Mouse (Mus musculus) liver, embryonic 14.5 days (tissue): ENCODE results near the gene Kdm5b. TPM values are rescaled to one million over a fixed set of nuclear protein-coding genes. Genes with fewer than 3 reads are reported as not detected.

Experiments used
- ATAC-seq: fragments of 200-750 bp; cut with Nextera tagmentation; 2 replicates; pipeline ENCODE4 v1.8.0; 2017; ENCODE audit warnings: moderate number of reproducible peaks, mild to moderate bottlenecking, moderate library complexity; ENCODE audit not compliant: insufficient read depth
- DNase-seq, 3 experiments: peaks; one replicate each; pipeline ENCODE4 v3.0.0-alpha.2; 2012 to 2013; ENCODE audit warnings: low read depth in 3 of 3, low spot score in 3 of 3
- H3K27ac ChIP-seq: fragments of 300-500 bp; sonication (generic); 2 replicates; pipeline ENCODE4 v1.5.1; 2014; ENCODE audit warnings: moderate library complexity, mild to moderate bottlenecking, control low read depth, inconsistent platforms
- H3K27me3 ChIP-seq: fragments of 300-500 bp; sonication (generic); 2 replicates; pipeline ENCODE4 v1.6.1; 2014; ENCODE audit warnings: mild to moderate bottlenecking, low read length, moderate library complexity; ENCODE audit not compliant: control insufficient read depth, insufficient read depth
- H3K36me3 ChIP-seq: fragments of 300-500 bp; sonication (generic); replicated peaks from 2 replicates; pipeline ENCODE4 v1.6.1; 2014; ENCODE audit warnings: low read depth; ENCODE audit not compliant: control insufficient read depth, insufficient read depth
- H3K4me1 ChIP-seq, 2 experiments: fragments of 200-500 bp in 1 of 2; fragments of 300-500 bp in 1 of 2; sonication (generic) in 1 of 2; replicated peaks; 2 replicates each; pipeline ENCODE4 v1.6.1; 2012 to 2014; ENCODE audit warnings: antibody characterized with exemption in 1 of 2, inconsistent platforms in 1 of 2, low read length in 1 of 2; ENCODE audit not compliant: control insufficient read depth in 2 of 2, insufficient read depth in 2 of 2
- H3K4me2 ChIP-seq: fragments of 300-500 bp; sonication (generic); 2 replicates; pipeline ENCODE4 v1.6.1; 2014; ENCODE audit warnings: low read depth, mild to moderate bottlenecking, control low read depth, moderate library complexity
- H3K4me3 ChIP-seq, 2 experiments: fragments of 200-500 bp in 1 of 2; fragments of 300-500 bp in 1 of 2; sonication (generic) in 1 of 2; 2 replicates each; pipeline ENCODE4 v1.5.1; 2012 to 2014; ENCODE audit warnings: low read depth in 2 of 2, low read length in 2 of 2, mild to moderate bottlenecking in 2 of 2, control low read depth in 1 of 2, inconsistent platforms in 1 of 2, moderate library complexity in 1 of 2; ENCODE audit not compliant: insufficient read depth in 1 of 2
- H3K9ac ChIP-seq: fragments of 300-500 bp; sonication (generic); replicated peaks from 2 replicates; pipeline ENCODE4 v1.6.1; 2014; ENCODE audit warnings: mild to moderate bottlenecking, control low read depth, moderate library complexity
- H3K9me3 ChIP-seq: fragments of 300-500 bp; sonication (generic); 2 replicates; pipeline ENCODE4 v1.6.1; 2016; ENCODE audit warnings: low read length, mixed read lengths; ENCODE audit not compliant: control insufficient read depth
- CTCF ChIP-seq: IDR thresholded peaks from 2 replicates; pipeline ENCODE4 v1.5.1; 2016; ENCODE audit warnings: antibody characterized with exemption, low read depth, control low read depth
- EP300 ChIP-seq: IDR thresholded peaks from 2 replicates; pipeline ENCODE4 v1.6.1; 2016; ENCODE audit warnings: antibody characterized with exemption, low read depth
- WGBS: fragments of 180-500 bp; shearing (Covaris S2); extraction: QIAGEN DNeasy Blood & Tissue Kit; methylation state at CpG from one replicate; pipeline ENCODE4 v1.1.7; 2014; ENCODE audit not compliant: insufficient replicate concordance; 5-methylcytosine and 5-hydroxymethylcytosine counted together
- polyA plus RNA-seq, 2 experiments: library from polyadenylated mRNA; depleted of rRNA in 1 of 2; stranded (reverse) in 1 of 2; unstranded in 1 of 2; fragments of >200 nt; fragmentation: Nextera tagmentation in 1 of 2; extraction: Ambion mirVana in 1 of 2; gene quantifications; 2 replicates each; pipeline versions ENCODE4 v1.2.1 to v1.2.3; 2012 to 2014

Kdm5b gene
- polyA plus RNA-seq, 2 experiments: 1.8 to 4.2 TPM

DNA sequence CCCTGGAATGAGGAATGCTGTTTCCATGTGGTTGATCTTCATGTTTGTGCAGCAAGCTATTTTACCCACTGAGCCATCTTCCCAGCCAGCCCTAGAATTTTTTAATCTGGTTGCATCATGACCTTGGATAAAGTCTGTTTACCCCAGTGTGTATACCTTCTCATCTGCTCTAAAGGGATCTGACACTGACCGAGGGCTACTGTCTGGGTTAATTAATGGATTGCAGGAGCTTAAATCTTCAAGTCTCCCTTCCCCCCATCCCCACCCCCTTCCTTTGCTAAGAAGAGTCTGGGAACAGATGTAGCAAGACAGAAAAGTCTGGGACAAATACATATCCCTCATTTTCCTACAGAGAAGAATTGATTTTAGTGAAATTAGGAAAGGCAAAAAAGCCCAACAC lies 7.5 kb downstream of the Kdm5b start:
- no peaks in the 10 kb centered on the region for H3K9me3 ChIP-seq
- H3K27me3 ChIP-seq: no peaks in the 10 kb centered on the region
- no peak overlapping the region for H3K4me2 ChIP-seq
- ATAC-seq: no peak
- H3K9ac ChIP-seq: no peak overlapping the region
- no peak overlapping the region for H3K4me3 ChIP-seq
- H3K4me1 ChIP-seq: peaks cover under 1 to 2% of the 10 kb centered on the region in 2 experiments; a peak in 2 of 4 replicates
- no peak for DNase-seq
- no peaks in the 10 kb centered on the region for H3K36me3 ChIP-seq
- no peak for TF ChIP-seq EP300
- no peak for TF ChIP-seq CTCF
- 59% methylated on average over 1 of the region's 1 CpGs for WGBS
- H3K27ac ChIP-seq: no peak overlapping the region

GRCm38 (mm10) chr1:134570171-134570570 lies 10.2 kb downstream of the Kdm5b start:
- H3K4me1 ChIP-seq: peaks cover 8 to 10% of the 10 kb centered on the region in 2 experiments

DNA sequence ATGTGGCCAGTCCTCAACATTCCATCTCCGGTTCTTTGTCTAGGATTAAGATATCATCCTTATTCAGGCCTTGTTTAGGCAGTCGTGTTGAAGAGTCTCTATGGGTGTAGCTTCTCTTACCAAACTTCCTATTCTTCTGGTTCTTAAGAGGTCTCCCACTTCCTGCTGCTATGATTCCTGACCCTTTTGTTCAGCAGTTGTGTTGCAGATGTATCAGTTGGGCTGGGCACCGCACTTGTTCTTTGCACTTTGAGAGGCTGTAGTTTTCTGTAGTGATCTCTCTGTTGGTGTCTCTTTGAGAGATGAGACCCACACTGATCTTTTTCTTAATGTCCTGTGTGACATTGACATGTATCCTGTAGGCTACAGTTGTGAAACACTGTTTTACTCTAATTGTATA lies 10.7 kb downstream of the Kdm5b start:
- H3K4me3 ChIP-seq: no peak overlapping the region
- TF ChIP-seq EP300 (no peak), CTCF (no peak)
- no peaks in the 10 kb centered on the region for H3K36me3 ChIP-seq
- no peaks in the 10 kb centered on the region for H3K9me3 ChIP-seq
- DNase-seq: no peak
- no peak overlapping the region for H3K4me2 ChIP-seq
- H3K4me1 ChIP-seq: peaks cover 8 to 10% of the 10 kb centered on the region in 2 experiments
- H3K9ac ChIP-seq: no peak overlapping the region
- 54% methylated on average over 3 of the region's 3 CpGs for WGBS
- ATAC-seq: no peak
- no peak overlapping the region for H3K27ac ChIP-seq
- no peaks in the 10 kb centered on the region for H3K27me3 ChIP-seq

More at GRCm38 (mm10) chr1:134570171-134570570, 10.2 kb downstream of the Kdm5b start:
- no peak for TF ChIP-seq CTCF
- no peak for TF ChIP-seq EP300
- no peak overlapping the region for H3K4me2 ChIP-seq
- H3K27ac ChIP-seq: no peak overlapping the region
- WGBS: 75% methylated on average over 9 of the region's 9 CpGs
- H3K4me3 ChIP-seq: no peak overlapping the region
- DNase-seq (no peak), ATAC-seq (no peak)
- H3K9ac ChIP-seq: no peak overlapping the region
- H3K27me3 ChIP-seq: no peaks in the 10 kb centered on the region
- no peaks in the 10 kb centered on the region for H3K36me3 ChIP-seq
- no peaks in the 10 kb centered on the region for H3K9me3 ChIP-seq

DNA sequence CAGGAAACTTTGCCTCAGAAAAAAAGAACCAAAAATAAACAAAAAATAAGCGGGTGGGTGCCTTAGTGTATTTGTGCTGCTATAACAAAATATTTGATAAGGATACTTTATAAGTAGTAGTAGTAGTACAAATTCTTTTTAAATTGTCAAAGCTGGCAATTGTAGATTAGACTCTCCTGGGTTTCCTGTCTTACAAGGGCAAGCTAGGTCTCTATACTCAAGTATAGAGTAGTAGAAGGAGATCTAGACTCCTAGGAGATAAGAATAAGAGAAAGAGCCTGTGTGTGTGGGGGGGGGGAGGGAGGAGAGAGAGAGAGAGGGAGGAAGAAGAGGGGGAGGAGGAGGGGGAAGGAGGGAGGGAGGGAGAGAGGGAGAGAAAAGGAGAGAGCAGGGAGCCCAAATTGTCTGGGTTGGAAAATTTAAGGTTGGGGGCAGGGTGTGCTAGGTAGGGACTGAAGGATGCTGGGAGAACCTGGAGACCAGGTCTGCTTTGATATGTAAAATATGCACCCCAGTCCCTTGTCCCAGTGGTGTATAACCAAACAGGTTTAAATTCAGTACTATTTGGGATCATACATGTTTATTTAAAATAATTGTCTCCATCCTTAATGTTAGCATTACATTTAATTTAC lies 13.4 kb downstream of the Kdm5b start:
- peak; percentile 70; the same call in 1 of the 2 replicates for ATAC-seq

DNA sequence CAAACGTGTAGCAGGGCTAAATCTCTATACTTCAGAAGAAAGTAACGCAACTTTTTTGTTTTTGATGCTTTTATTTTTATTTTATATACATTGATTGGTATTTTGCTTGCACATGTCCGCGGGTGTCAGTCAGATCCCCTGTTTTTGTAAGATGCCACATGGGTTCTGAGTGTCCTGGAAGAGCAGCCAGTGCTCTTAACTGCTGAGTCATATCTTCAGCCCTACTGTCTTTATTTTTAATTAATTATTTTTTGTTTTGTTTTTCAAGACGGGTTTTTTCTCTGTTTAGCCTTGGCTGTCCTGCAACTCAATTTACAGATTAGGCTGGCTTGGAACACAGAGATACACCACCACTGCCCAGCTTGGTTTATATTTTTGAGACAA lies 14.0 kb downstream of the Kdm5b start:
- no peak for DNase-seq
- H3K27me3 ChIP-seq: no peaks in the 10 kb centered on the region
- TF ChIP-seq CTCF: no peak
- TF ChIP-seq EP300: no peak
- H3K4me3 ChIP-seq: no peak overlapping the region
- no peaks in the 10 kb centered on the region for H3K9me3 ChIP-seq
- no peak overlapping the region for H3K4me2 ChIP-seq
- H3K4me1 ChIP-seq: peaks cover 8 to 10% of the 10 kb centered on the region in 2 experiments
- H3K9ac ChIP-seq: no peak overlapping the region
- no peak overlapping the region; the same call in 1 of the 2 replicates for H3K27ac ChIP-seq
- H3K36me3 ChIP-seq: no peaks in the 10 kb centered on the region
- WGBS: 45% methylated on average over 5 of the region's 5 CpGs
- ATAC-seq: no peak

More for the DNA sequence above, 13.4 kb downstream of the Kdm5b start:
- H3K9ac ChIP-seq: no peak overlapping the region
- H3K36me3 ChIP-seq: no peaks in the 10 kb centered on the region
- TF ChIP-seq CTCF: no peak
- no peak for TF ChIP-seq EP300
- no peaks in the 10 kb centered on the region for H3K27me3 ChIP-seq
- H3K4me2 ChIP-seq: peak overlapping the region; percentile 13; the same call in 1 of the 2 replicates
- H3K27ac ChIP-seq: no peak overlapping the region; the same call in 1 of the 2 replicates
- H3K9me3 ChIP-seq: no peaks in the 10 kb centered on the region
- no peak overlapping the region for H3K4me3 ChIP-seq
- 11% methylated on average over 1 of the region's 1 CpGs for WGBS
- H3K4me1 ChIP-seq: peaks cover 8 to 10% of the 10 kb centered on the region in 2 experiments
- no peak for DNase-seq
